Comparison of ENCODE assay signal across 26 mouse cellular contexts in genomic region chr6:121494319-121494718, GRCm38 (mm10). TPM values are rescaled to one million over a fixed set of nuclear protein-coding genes. Genes with fewer than 3 reads are reported as not detected.
DNase-seq lines count a peak whose midpoint lies in the region; ATAC-seq and TF ChIP-seq lines count a peak whose summit lies in the region.
"Had no signal": no experiment of that assay in that cellular context is flagged by ENCODE, and none has a peak within 500 bp of the region (broad histone marks: within the 10 kb centered on the region; RNA-seq: fewer than 3 reads in every experiment).

No protein-coding gene starts in this region.

- TF ChIP-seq CTCF in midbrain, postnatal 0 days (IDR thresholded peaks at IDR 0.05), result no peak
- TF ChIP-seq CTCF in stomach, postnatal 0 days (IDR thresholded peaks at IDR 0.05; ENCODE audit: low read depth), result no peak

- no peak for ATAC-seq in midbrain, embryonic 14.5 days (ENCODE audit: low FRiP score, low TSS enrichment)
- ATAC-seq in midbrain, postnatal 0 days (ENCODE audit: low FRiP score), result no peak
- no peak for ATAC-seq in forebrain, embryonic 14.5 days
- ATAC-seq in stomach, postnatal 0 days (ENCODE audit: low FRiP score, low TSS enrichment), result no peak
- ATAC-seq: hindbrain, postnatal 0 days; Patski had no signal

- no peaks in the 10 kb centered on the region for H3K9me3 ChIP-seq in midbrain, embryonic 14.5 days (ENCODE audit: control insufficient read depth, low read length)
- H3K9me3 ChIP-seq in midbrain, postnatal 0 days (ENCODE audit: low read length), result no peaks in the 10 kb centered on the region
- H3K9me3 ChIP-seq in forebrain, embryonic 14.5 days (replicated peaks; ENCODE audit: control insufficient read depth, low read length), result no peaks in the 10 kb centered on the region
- H3K9me3 ChIP-seq in stomach, postnatal 0 days (ENCODE audit: control insufficient read depth, low read length), result no peaks in the 10 kb centered on the region
- H3K9me3 ChIP-seq: embryonic facial prominence, embryonic 15.5 days; heart, embryonic 10.5 days had no signal

- no peak overlapping the region for H3K4me3 ChIP-seq in midbrain, embryonic 14.5 days (replicated peaks; ENCODE audit: low read depth, low read length)
- H3K4me3 ChIP-seq in midbrain, postnatal 0 days (ENCODE audit: low read depth, low read length), result no peak overlapping the region
- no peak overlapping the region for H3K4me3 ChIP-seq in forebrain, embryonic 14.5 days (ENCODE audit: low read depth, low read length)
- H3K4me3 ChIP-seq in stomach, postnatal 0 days (ENCODE audit: low read depth, low read length), result no peak overlapping the region
- H3K4me3 ChIP-seq: embryonic facial prominence, embryonic 15.5 days; erythroblast, embryonic 14.5 days; heart, embryonic 10.5 days had no signal

- H3K36me3 ChIP-seq in midbrain, embryonic 14.5 days (ENCODE audit: control insufficient read depth, insufficient read depth, low read length), result no peaks in the 10 kb centered on the region
- H3K36me3 ChIP-seq in midbrain, postnatal 0 days (ENCODE audit: insufficient read depth, low read length), result no peaks in the 10 kb centered on the region
- no peaks in the 10 kb centered on the region for H3K36me3 ChIP-seq in forebrain, embryonic 14.5 days (ENCODE audit: control insufficient read depth, insufficient read depth, low read length)
- no peaks in the 10 kb centered on the region for H3K36me3 ChIP-seq in stomach, postnatal 0 days (ENCODE audit: control insufficient read depth, insufficient read depth, low read length)
- H3K36me3 ChIP-seq: embryonic facial prominence, embryonic 15.5 days; heart, embryonic 10.5 days had no signal

- H3K9ac ChIP-seq in midbrain, embryonic 14.5 days (replicated peaks; ENCODE audit: low read length), result no peak overlapping the region
- H3K9ac ChIP-seq in midbrain, postnatal 0 days (replicated peaks; ENCODE audit: low read length, poor library complexity, severe bottlenecking), result no peak overlapping the region
- no peak overlapping the region for H3K9ac ChIP-seq in forebrain, embryonic 14.5 days (ENCODE audit: low read length)
- H3K9ac ChIP-seq in stomach, postnatal 0 days (ENCODE audit: low read length), result no peak overlapping the region
- H3K9ac ChIP-seq: embryonic facial prominence, embryonic 15.5 days had no signal

- no peak overlapping the region for H3K27ac ChIP-seq in midbrain, embryonic 14.5 days (replicated peaks; ENCODE audit: low read depth, low read length)
- H3K27ac ChIP-seq in midbrain, postnatal 0 days (ENCODE audit: low read depth, low read length), result no peak overlapping the region
- no peak overlapping the region for H3K27ac ChIP-seq in forebrain, embryonic 14.5 days (ENCODE audit: low read depth, low read length)
- no peak overlapping the region for H3K27ac ChIP-seq in stomach, postnatal 0 days (replicated peaks)
- H3K27ac ChIP-seq: embryonic facial prominence, embryonic 15.5 days; heart, embryonic 10.5 days; hindbrain, postnatal 0 days had no signal

- intact Hi-C loops in heart, postnatal 14 days (cut with DNase I), result no loop called here

- DNase-seq in heart, adult 11 months, result peak; percentile 22
- DNase-seq in heart, postnatal 14 days, result no peak
- peak; percentile 7 for DNase-seq in midbrain, embryonic 14.5 days
- no peak for DNase-seq in midbrain, postnatal 0 days (ENCODE audit: low spot score)
- DNase-seq in forebrain, embryonic 14.5 days (ENCODE audit: low spot score), result peak; percentile 22
- no peak for DNase-seq in urinary bladder, postnatal 25 days (ENCODE audit: low spot score)
- no peak for DNase-seq in stomach, postnatal 0 days (ENCODE audit: low spot score)
- DNase-seq: adrenal gland, adult 8-10 months; adrenal gland, postnatal 36 days; cerebellum, adult 11 months; cerebellum, adult 8-10 months; cerebellum, postnatal 14 days; embryo, embryonic 11 days; gastrocnemius, postnatal 36 days; heart, adult 18-20 months; heart, postnatal 10 days; kidney, adult 11 months had no signal

- H3K4me1 ChIP-seq in midbrain, embryonic 14.5 days (ENCODE audit: control insufficient read depth, insufficient read depth, low read length), result peaks cover 9% of the 10 kb centered on the region; the same call in 1 of the 2 replicates
- H3K4me1 ChIP-seq in midbrain, postnatal 0 days (ENCODE audit: insufficient read depth, low read length), result peaks cover 4% of the 10 kb centered on the region; the same call in 1 of the 2 replicates
- no peaks in the 10 kb centered on the region for H3K4me1 ChIP-seq in forebrain, embryonic 14.5 days (ENCODE audit: control insufficient read depth, insufficient read depth, low read length)
- H3K4me1 ChIP-seq in stomach, postnatal 0 days (replicated peaks; ENCODE audit: control insufficient read depth, insufficient read depth), result no peaks in the 10 kb centered on the region
- H3K4me1 ChIP-seq: embryonic facial prominence, embryonic 15.5 days; heart, embryonic 10.5 days had no signal

- no peaks in the 10 kb centered on the region for H3K27me3 ChIP-seq in midbrain, embryonic 14.5 days (ENCODE audit: control insufficient read depth, insufficient read depth, low read length)
- no peaks in the 10 kb centered on the region for H3K27me3 ChIP-seq in midbrain, postnatal 0 days (ENCODE audit: insufficient read depth, low read length)
- no peaks in the 10 kb centered on the region for H3K27me3 ChIP-seq in forebrain, embryonic 14.5 days (replicated peaks; ENCODE audit: control insufficient read depth, insufficient read depth, low read length)
- no peaks in the 10 kb centered on the region for H3K27me3 ChIP-seq in stomach, postnatal 0 days (ENCODE audit: control insufficient read depth, insufficient read depth, low read length)
- H3K27me3 ChIP-seq: embryonic facial prominence, embryonic 15.5 days had no signal

- no peak for TF ChIP-seq EP300 in stomach, postnatal 0 days (optimal IDR thresholded peaks at IDR 0.05)

- H3K4me2 ChIP-seq in midbrain, embryonic 14.5 days (ENCODE audit: low read length), result no peak overlapping the region
- H3K4me2 ChIP-seq in midbrain, postnatal 0 days (ENCODE audit: low read depth, low read length, poor library complexity, severe bottlenecking), result no peak overlapping the region
- H3K4me2 ChIP-seq in forebrain, embryonic 14.5 days (ENCODE audit: low read length), result no peak overlapping the region
- H3K4me2 ChIP-seq in stomach, postnatal 0 days (replicated peaks; ENCODE audit: low read depth), result no peak overlapping the region
- H3K4me2 ChIP-seq: embryonic facial prominence, embryonic 15.5 days had no signal

- WGBS in midbrain, embryonic 14.5 days, result 7% methylated on average over 4 of the region's 4 CpGs
- 15% methylated on average over 4 of the region's 4 CpGs for WGBS in midbrain, postnatal 0 days
- 34% methylated on average over 4 of the region's 4 CpGs for WGBS in forebrain, embryonic 14.5 days
- WGBS in stomach, postnatal 0 days, result 67% methylated on average over 4 of the region's 4 CpGs

RNA-seq across cellular contexts. Expression of gene Iqsec3, which starts 20.8 kb away (rescaled TPM):
- under 1 TPM; 0.78 to 0.84 TPM for total RNA-seq in heart, postnatal 14 days (2021)
- 11.2 and 11.6 TPM in 2 replicates for polyA plus RNA-seq in midbrain, embryonic 14.5 days (2014; fragmentation: Nextera tagmentation; extraction: Ambion mirVana)
- 48.6 and 50.3 TPM in 2 replicates for total RNA-seq in midbrain, postnatal 0 days (2014; rRNA removed)
- 9.5 and 10.7 TPM in 2 replicates for polyA plus RNA-seq in midbrain, postnatal 0 days (2015; fragmentation: Nextera tagmentation; extraction: Ambion mirVana)
- polyA plus RNA-seq in forebrain, embryonic 14.5 days (2014; fragmentation: Nextera tagmentation; extraction: Ambion mirVana), result 2.9 and 4.8 TPM in 2 replicates
- polyA plus RNA-seq in stomach, postnatal 0 days (2015; fragmentation: Nextera tagmentation; extraction: Ambion mirVana), result 0.12 and 0.19 TPM in 2 replicates
- total RNA-seq: CH12.LX; common myeloid progenitor, adult 5-6 weeks; hematopoietic stem cell, adult 5-6 weeks had no signal
- polyA plus RNA-seq: erythroblast, embryonic 14.5 days; heart, embryonic 14.5 days had no signal

Comparison
In these comparisons a context has a peak if more than half of its experiments do, and no peak if none do; other contexts are left out.
1. DNase-seq: peak in heart, adult 11 months (single experiment), midbrain, embryonic 14.5 days (single experiment) and forebrain, embryonic 14.5 days (single experiment); none in heart, postnatal 14 days (0 of 2), midbrain, postnatal 0 days (single experiment), urinary bladder, postnatal 25 days (single experiment) and stomach, postnatal 0 days (single experiment).